Mouse (Mus musculus) CH12F3 (cell line): ENCODE measurements around the gene Lhfpl2.

Source experiments
- in situ Hi-C: fragments of 300-500 bp; cut with MboI; formaldehyde crosslinking; loops from 2 replicates; pipeline ENCODE4 v1.14.3; 2020; ENCODE audit warnings: low sequenced_read_pairs

Lhfpl2 gene

GRCm38 (mm10) chr13:94095202-94095601, 37.6 kb downstream of the Lhfpl2 start:
- in situ Hi-C loops, result no loop called here

- in situ Hi-C loops, result no loop called here
Measured at GRCm38 (mm10) chr13:94097667-94098066, 40.1 kb downstream of the Lhfpl2 start.

- in situ Hi-C loops, result no loop called here
Measured at GRCm38 (mm10) chr13:94098369-94099084, 40.9 kb downstream of the Lhfpl2 start.

- in situ Hi-C loops, result no loop called here
Measured at GRCm38 (mm10) chr13:94099087-94099486, 41.5 kb downstream of the Lhfpl2 start.

- in situ Hi-C loops, result no loop called here
Measured at GRCm38 (mm10) chr13:94100361-94100760, 42.8 kb downstream of the Lhfpl2 start.

- in situ Hi-C loops, result no loop called here
Measured at GRCm38 (mm10) chr13:94101020-94101571, 43.5 kb downstream of the Lhfpl2 start.

GRCm38 (mm10) chr13:94104866-94105475, 47.4 kb downstream of the Lhfpl2 start:
- in situ Hi-C loops, result no loop called here

GRCm38 (mm10) chr13:94106431-94106830, 48.8 kb downstream of the Lhfpl2 start:
- in situ Hi-C loops, result no loop called here

- in situ Hi-C loops, result no loop called here
Measured at GRCm38 (mm10) chr13:94106983-94107382, 49.4 kb downstream of the Lhfpl2 start.

- in situ Hi-C loops, result no loop called here
Measured at GRCm38 (mm10) chr13:94110556-94110955, 53.0 kb downstream of the Lhfpl2 start.

- in situ Hi-C loops, result no loop called here
Measured at GRCm38 (mm10) chr13:94115476-94115875, 57.9 kb downstream of the Lhfpl2 start.

- in situ Hi-C loops, result no loop called here
Measured at GRCm38 (mm10) chr13:94116705-94117410, 59.3 kb downstream of the Lhfpl2 start.

GRCm38 (mm10) chr13:94117522-94117921, 59.9 kb downstream of the Lhfpl2 start:
- in situ Hi-C loops, result no loop called here

GRCm38 (mm10) chr13:94118091-94118490, 60.5 kb downstream of the Lhfpl2 start:
- in situ Hi-C loops, result no loop called here

- in situ Hi-C loops, result no loop called here
Measured at GRCm38 (mm10) chr13:94119309-94119708, 61.7 kb downstream of the Lhfpl2 start.

- in situ Hi-C loops, result no loop called here
Measured at GRCm38 (mm10) chr13:94122703-94123592, 65.4 kb downstream of the Lhfpl2 start.

GRCm38 (mm10) chr13:94130394-94130793, 72.8 kb downstream of the Lhfpl2 start:
- in situ Hi-C loops, result no loop called here

GRCm38 (mm10) chr13:94131135-94131534, 73.5 kb downstream of the Lhfpl2 start:
- in situ Hi-C loops, result no loop called here

GRCm38 (mm10) chr13:94132187-94132995, 74.8 kb downstream of the Lhfpl2 start:
- in situ Hi-C loops, result no loop called here

- in situ Hi-C loops, result no loop called here
Measured at GRCm38 (mm10) chr13:94134646-94135045, 77.0 kb downstream of the Lhfpl2 start.
